Mouse (Mus musculus): ENCODE data around the gene Orc3. TPM values are rescaled to one million over a fixed set of nuclear protein-coding genes. Genes with fewer than 3 reads are reported as not detected.
A peak's percentile ranks its signal among the peaks of the same experiment; 100 is the strongest.

Gene Orc3
- polyA plus RNA-seq, 1 experiment from 2014 or later, result 40.9 TPM

- peak; percentile 42 for DNase-seq (ENCODE audit: low spot score)
- Histone ChIP-seq H3K36me3 (ENCODE audit: insufficient read depth, low read length) (0 out of 2 replicates have a peak, but pooled peaks cover 4% of the 10 kb centered on the region), H3K4me2 (replicated peaks; ENCODE audit: low read depth, low read length) (peak overlapping the region; percentile 81), H3K27ac (ENCODE audit: low read length) (peak overlapping the region; percentile 33; the same call in 1 of the 2 replicates), H3K27me3 (replicated peaks; ENCODE audit: insufficient read depth, low read length) (no peaks in the 10 kb centered on the region), H3K4me1 (ENCODE audit: insufficient read depth, low read depth, low read length) (peaks cover 16% of the 10 kb centered on the region; the same call in 1 of the 2 replicates), H3K4me3 (ENCODE audit: low read depth, low read length) (peak overlapping the region; percentile 84), H3K9me3 (ENCODE audit: low read length) (no peaks in the 10 kb centered on the region), H3K9ac (replicated peaks; ENCODE audit: low read depth) (peak overlapping the region; percentile 69; the same call in 1 of the 2 replicates)
- 48% methylated on average over 6 of the region's 6 CpGs for WGBS
- ATAC-seq, result 0 out of 2 replicates have a peak, but pooled peaks have one; percentile 3
- TF ChIP-seq EP300 (IDR thresholded peaks at IDR 0.05) (no peak), CTCF (IDR thresholded peaks at IDR 0.05) (no peak)
These were observed 1.1 kb downstream of the Orc3 start for GRCm38 (mm10) chr4:34613571-34614145.

DNA sequence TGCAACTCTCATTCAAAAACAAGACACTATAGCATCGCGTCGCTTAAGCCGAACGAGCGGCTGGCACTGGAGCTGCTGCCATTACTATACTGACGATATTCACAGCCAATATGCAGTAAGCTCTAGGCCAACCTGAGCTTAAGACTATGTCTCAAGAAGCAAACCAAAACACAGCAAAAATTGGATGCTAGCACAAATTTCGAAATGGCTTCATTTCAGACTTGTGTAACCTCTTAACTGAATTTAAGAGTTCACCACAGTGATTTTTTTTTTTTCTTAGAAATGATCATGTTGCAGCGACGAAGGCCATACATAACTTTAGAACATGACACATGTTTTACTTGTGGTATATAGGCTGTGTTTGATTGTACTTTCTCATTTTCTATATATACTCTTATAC is 8.1 kb downstream of the Orc3 start:
- no peak overlapping the region for H3K9ac ChIP-seq (replicated peaks; ENCODE audit: low read depth)
- H3K27ac ChIP-seq (ENCODE audit: low read length), result no peak overlapping the region
- no peaks in the 10 kb centered on the region for H3K4me1 ChIP-seq (ENCODE audit: insufficient read depth, low read depth, low read length)
- no peak overlapping the region for H3K4me2 ChIP-seq (replicated peaks; ENCODE audit: low read depth, low read length)
- DNase-seq (ENCODE audit: low spot score) (no peak), ATAC-seq (no peak)
- 92% methylated on average over 10 of the region's 10 CpGs for WGBS
- TF ChIP-seq CTCF (IDR thresholded peaks at IDR 0.05), result no peak
- TF ChIP-seq EP300 (IDR thresholded peaks at IDR 0.05), result no peak
- 0 out of 2 replicates have a peak, but pooled peaks cover 8% of the 10 kb centered on the region for H3K36me3 ChIP-seq (ENCODE audit: insufficient read depth, low read length)
- H3K9me3 ChIP-seq (ENCODE audit: low read length), result no peaks in the 10 kb centered on the region
- no peak overlapping the region for H3K4me3 ChIP-seq (ENCODE audit: low read depth, low read length)
- no peaks in the 10 kb centered on the region for H3K27me3 ChIP-seq (replicated peaks; ENCODE audit: insufficient read depth, low read length)

GRCm38 (mm10) chr4:34603123-34603522 is 11.6 kb downstream of the Orc3 start:
- 95% methylated on average over 6 of the region's 6 CpGs for WGBS
- no peak for ATAC-seq
- TF ChIP-seq EP300 (IDR thresholded peaks at IDR 0.05), result no peak
- TF ChIP-seq CTCF (IDR thresholded peaks at IDR 0.05), result no peak
- no peak overlapping the region for H3K9ac ChIP-seq (replicated peaks; ENCODE audit: low read depth)
- no peak overlapping the region for H3K4me2 ChIP-seq (replicated peaks; ENCODE audit: low read depth, low read length)
- H3K4me3 ChIP-seq (ENCODE audit: low read depth, low read length), result no peak overlapping the region
- DNase-seq (ENCODE audit: low spot score), result no peak
- H3K27ac ChIP-seq (ENCODE audit: low read length), result no peak overlapping the region
- H3K9me3 ChIP-seq (ENCODE audit: low read length), result no peaks in the 10 kb centered on the region
- no peaks in the 10 kb centered on the region for H3K27me3 ChIP-seq (replicated peaks; ENCODE audit: insufficient read depth, low read length)
- no peaks in the 10 kb centered on the region for H3K4me1 ChIP-seq (ENCODE audit: insufficient read depth, low read depth, low read length)
- 0 out of 2 replicates have a peak, but pooled peaks cover 3% of the 10 kb centered on the region for H3K36me3 ChIP-seq (ENCODE audit: insufficient read depth, low read length)

GRCm38 (mm10) chr4:34584871-34585607 is 29.7 kb downstream of the Orc3 start:
- Histone ChIP-seq H3K9ac (replicated peaks; ENCODE audit: low read depth) (no peak overlapping the region), H3K4me3 (ENCODE audit: low read depth, low read length) (no peak overlapping the region), H3K36me3 (ENCODE audit: insufficient read depth, low read length) (peaks cover 21% of the 10 kb centered on the region), H3K4me2 (replicated peaks; ENCODE audit: low read depth, low read length) (no peak overlapping the region), H3K27ac (ENCODE audit: low read length) (no peak overlapping the region), H3K27me3 (replicated peaks; ENCODE audit: insufficient read depth, low read length) (no peaks in the 10 kb centered on the region), H3K4me1 (ENCODE audit: insufficient read depth, low read depth, low read length) (no peaks in the 10 kb centered on the region), H3K9me3 (ENCODE audit: low read length) (no peaks in the 10 kb centered on the region)
- TF ChIP-seq EP300 (IDR thresholded peaks at IDR 0.05) (no peak), CTCF (IDR thresholded peaks at IDR 0.05) (no peak)
- DNase-seq (ENCODE audit: low spot score) (peak; percentile 27), ATAC-seq (no peak)
- 57% methylated on average over 7 of the region's 7 CpGs for WGBS

GRCm38 (mm10) chr4:34583427-34583826 is 31.3 kb downstream of the Orc3 start:
- H3K4me1 ChIP-seq (ENCODE audit: insufficient read depth, low read depth, low read length), result no peaks in the 10 kb centered on the region
- ATAC-seq, result no peak
- H3K4me3 ChIP-seq (ENCODE audit: low read depth, low read length), result no peak overlapping the region
- no peaks in the 10 kb centered on the region for H3K9me3 ChIP-seq (ENCODE audit: low read length)
- 93% methylated on average over 3 of the region's 3 CpGs for WGBS
- TF ChIP-seq EP300 (IDR thresholded peaks at IDR 0.05) (no peak), CTCF (IDR thresholded peaks at IDR 0.05) (no peak)
- no peak for DNase-seq (ENCODE audit: low spot score)
- no peak overlapping the region for H3K4me2 ChIP-seq (replicated peaks; ENCODE audit: low read depth, low read length)
- no peaks in the 10 kb centered on the region for H3K27me3 ChIP-seq (replicated peaks; ENCODE audit: insufficient read depth, low read length)
- no peak overlapping the region for H3K9ac ChIP-seq (replicated peaks; ENCODE audit: low read depth)
- no peak overlapping the region for H3K27ac ChIP-seq (ENCODE audit: low read length)
- H3K36me3 ChIP-seq (ENCODE audit: insufficient read depth, low read length), result peaks cover 21% of the 10 kb centered on the region

DNA sequence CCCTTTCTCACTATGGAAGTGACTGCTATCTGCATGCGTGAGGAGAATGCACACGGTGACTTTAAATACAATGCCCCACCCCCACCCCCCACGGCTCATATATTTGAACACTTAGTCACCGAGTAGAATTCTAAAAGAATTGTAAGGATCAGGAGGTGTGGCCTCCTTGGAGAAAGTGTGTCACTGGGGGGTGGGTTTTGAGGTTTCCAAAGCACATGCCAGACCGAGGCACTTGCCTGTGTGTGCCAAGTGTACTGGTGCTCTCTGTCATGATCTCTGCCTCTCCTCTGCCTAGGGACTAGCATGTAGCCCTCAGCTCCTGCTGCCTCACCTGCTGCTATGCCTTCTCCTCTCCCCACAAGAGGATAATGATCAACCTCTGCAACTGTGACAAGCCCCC is 32.3 kb downstream of the Orc3 start:
- H3K27ac ChIP-seq (ENCODE audit: low read length), result no peak overlapping the region
- DNase-seq (ENCODE audit: low spot score), result no peak
- H3K9me3 ChIP-seq (ENCODE audit: low read length), result no peaks in the 10 kb centered on the region
- TF ChIP-seq CTCF (IDR thresholded peaks at IDR 0.05) (no peak), EP300 (IDR thresholded peaks at IDR 0.05) (no peak)
- no peak overlapping the region for H3K4me2 ChIP-seq (replicated peaks; ENCODE audit: low read depth, low read length)
- ATAC-seq, result peak; percentile 26; the same call in 1 of the 2 replicates
- 61% methylated on average over 5 of the region's 5 CpGs for WGBS
- H3K4me1 ChIP-seq (ENCODE audit: insufficient read depth, low read depth, low read length), result no peaks in the 10 kb centered on the region
- no peak overlapping the region for H3K9ac ChIP-seq (replicated peaks; ENCODE audit: low read depth)
- H3K4me3 ChIP-seq (ENCODE audit: low read depth, low read length), result no peak overlapping the region
- H3K27me3 ChIP-seq (replicated peaks; ENCODE audit: insufficient read depth, low read length), result no peaks in the 10 kb centered on the region
- H3K36me3 ChIP-seq (ENCODE audit: insufficient read depth, low read length), result peaks cover 29% of the 10 kb centered on the region
